Mouse (Mus musculus): ENCODE measurements around the gene Tec. TPM values are rescaled to one million over a fixed set of nuclear protein-coding genes. Genes with fewer than 3 reads are reported as not detected.

Tec gene
- total and polyA plus RNA-seq, 3 experiments, result 7.9 to 25.9 (median 20.1) TPM

GRCm38 (mm10) chr5:72781776-72782175 is 86.5 kb downstream of the Tec start:
- TF ChIP-seq RAD21 (IDR thresholded peaks at IDR 0.05; ENCODE audit: low read depth, low read length), result no peak
- no peak for TF ChIP-seq KAT2A (IDR thresholded peaks at IDR 0.05; ENCODE audit: insufficient replicate concordance, low read length)
- no peak for TF ChIP-seq PAX5 (IDR thresholded peaks at IDR 0.05; ENCODE audit: low read length)
- no peak for TF ChIP-seq ELF1 (IDR thresholded peaks at IDR 0.05; ENCODE audit: low read depth, low read length)
- TF ChIP-seq CTCF (conservative IDR thresholded peaks at IDR 0.05 in 1 of 2, IDR thresholded peaks at IDR 0.05 in 1 of 2; ENCODE audit: low read depth in 2 of 2, low read length in 2 of 2), result no peak
- no peak for TF ChIP-seq UBTF (IDR thresholded peaks at IDR 0.05; ENCODE audit: low read depth, low read length)
- TF ChIP-seq SMC3 (IDR thresholded peaks at IDR 0.05; ENCODE audit: low read depth, low read length), result no peak
- TF ChIP-seq MAZ (IDR thresholded peaks at IDR 0.05; ENCODE audit: low read depth, low read length), result no peak
- TF ChIP-seq ZKSCAN1 (IDR thresholded peaks at IDR 0.05; ENCODE audit: borderline replicate concordance, low read depth, low read length), result no peak
- no peak for TF ChIP-seq TBP (conservative IDR thresholded peaks at IDR 0.05; ENCODE audit: low read depth, low read length)
- TF ChIP-seq HCFC1 (IDR thresholded peaks at IDR 0.05; ENCODE audit: low read depth, low read length), result no peak
- no peak for TF ChIP-seq JUND (conservative IDR thresholded peaks at IDR 0.05; ENCODE audit: low read depth, low read length)
- TF ChIP-seq SIN3A (IDR thresholded peaks at IDR 0.05; ENCODE audit: low read length), result no peak
- no peak for TF ChIP-seq CHD1 (IDR thresholded peaks at IDR 0.05; ENCODE audit: low read depth, low read length)
- no peak for DNase-seq (ENCODE audit: extremely low read depth)
- H3K4me3 ChIP-seq (replicated peaks in 1 of 3; ENCODE audit: low read depth in 2 of 3, low read length in 2 of 3, poor library complexity in 1 of 3), result no peak overlapping the region
- dilution Hi-C loops (cut with MboI; ENCODE audit: extremely low pct_ligation_motif_present, extremely low pct_unique_long_range_greater_than_20kb, low sequenced_read_pairs), result no loop called here
- no peak overlapping the region for H3K9ac ChIP-seq (ENCODE audit: insufficient read depth, low read depth)
- H3K9me3 ChIP-seq (replicated peaks; ENCODE audit: low read length), result no peaks in the 10 kb centered on the region
- no peaks in the 10 kb centered on the region for H3K79me2 ChIP-seq (replicated peaks; ENCODE audit: control insufficient read depth, extremely low read depth, insufficient read depth, poor library complexity, severe bottlenecking)
- H3K27ac ChIP-seq (ENCODE audit: insufficient read depth, low read depth), result no peak overlapping the region
- no peak overlapping the region for H3K4me2 ChIP-seq (ENCODE audit: insufficient read depth, low read depth, poor library complexity, severe bottlenecking)
- H3K27me3 ChIP-seq (replicated peaks), result no peaks in the 10 kb centered on the region
- H3K36me3 ChIP-seq (replicated peaks in 1 of 2; ENCODE audit: control insufficient read depth in 1 of 2, insufficient read depth in 1 of 2, low read length in 1 of 2), result peaks cover 0 to 73% of the 10 kb centered on the region in 2 experiments
- H3K4me1 ChIP-seq (ENCODE audit: control insufficient read depth in 1 of 2, insufficient read depth in 2 of 2), result no peaks in the 10 kb centered on the region
- in situ Hi-C loops (cut with MboI; ENCODE audit: low pct_ligation_motif_present, low pct_unique_long_range_greater_than_20kb, low sequenced_read_pairs), result no loop called here

GRCm38 (mm10) chr5:72776595-72776994 is 91.7 kb downstream of the Tec start:
- dilution Hi-C loops (cut with MboI; ENCODE audit: extremely low pct_ligation_motif_present, extremely low pct_unique_long_range_greater_than_20kb, low sequenced_read_pairs) (no loop called here), in situ Hi-C loops (cut with MboI; ENCODE audit: low pct_ligation_motif_present, low pct_unique_long_range_greater_than_20kb, low sequenced_read_pairs) (no loop called here)
- no peak for DNase-seq (ENCODE audit: extremely low read depth)
- Histone ChIP-seq H3K36me3 (replicated peaks in 1 of 2; ENCODE audit: control insufficient read depth in 1 of 2, insufficient read depth in 1 of 2, low read length in 1 of 2) (peaks cover 0 to 70% of the 10 kb centered on the region in 2 experiments), H3K9ac (ENCODE audit: insufficient read depth, low read depth) (no peak overlapping the region), H3K79me2 (replicated peaks; ENCODE audit: control insufficient read depth, extremely low read depth, insufficient read depth, poor library complexity, severe bottlenecking) (no peaks in the 10 kb centered on the region), H3K27ac (ENCODE audit: insufficient read depth, low read depth) (no peak overlapping the region), H3K4me2 (ENCODE audit: insufficient read depth, low read depth, poor library complexity, severe bottlenecking) (no peak overlapping the region), H3K27me3 (replicated peaks) (no peaks in the 10 kb centered on the region), H3K4me1 (ENCODE audit: control insufficient read depth in 1 of 2, insufficient read depth in 2 of 2) (0 out of 4 replicates have a peak, but pooled peaks cover 0 to 4% of the 10 kb centered on the region in 2 experiments), H3K9me3 (replicated peaks; ENCODE audit: low read length) (no peaks in the 10 kb centered on the region), H3K4me3 (replicated peaks in 1 of 3; ENCODE audit: low read depth in 2 of 3, low read length in 2 of 3, poor library complexity in 1 of 3) (no peak overlapping the region)
- no peak for TF ChIP-seq ZMIZ1 (IDR thresholded peaks at IDR 0.05; ENCODE audit: low read depth, low read length)
- TF ChIP-seq MYC (IDR thresholded peaks at IDR 0.05; ENCODE audit: low read depth, low read length), result no peak

All from CH12.LX (cell line).